Mouse (Mus musculus): ENCODE measurements around the gene Pde4c.

- TF ChIP-seq CTCF (IDR thresholded peaks at IDR 0.05; ENCODE audit: control insufficient read depth, insufficient read depth, insufficient replicate concordance, low read depth, low read length) (no peak), POLR2A (IDR thresholded peaks at IDR 0.05; ENCODE audit: control insufficient read depth, low read depth, low read length) (no peak)
Observed at GRCm38 (mm10) chr8:70710296-70710695, 13.2 kb upstream of the Pde4c start.
